Mouse (Mus musculus): ENCODE results near the gene Smtnl2. TPM values are rescaled to one million over a fixed set of nuclear protein-coding genes. Genes with fewer than 3 reads are reported as not detected.
"Not testable (repeated sequence)": the region's sequence is repeated elsewhere in the genome, so short reads cannot be mapped to it uniquely, and the experiment has no call there.

Smtnl2 gene
- polyA plus RNA-seq, 1 experiment = 2.7 TPM

GRCm38 (mm10) chr11:72436271-72436670 lies 24.8 kb upstream of the Smtnl2 start:
- Histone ChIP-seq H3K4me1 (replicated peaks; ENCODE audit: control insufficient read depth, insufficient read depth, low read length) (no peaks in the 10 kb centered on the region), H3K27me3 (ENCODE audit: control insufficient read depth, insufficient read depth, low read length) (no peaks in the 10 kb centered on the region), H3K27ac (ENCODE audit: control insufficient read depth, insufficient read depth, low read length) (no peak overlapping the region), H3K4me3 (ENCODE audit: control insufficient read depth, insufficient read depth, low read length) (no peak overlapping the region), H3K36me3 (ENCODE audit: control insufficient read depth, insufficient read depth, low read length) (no peaks in the 10 kb centered on the region)
- WGBS = 88% methylated on average over 5 of the region's 5 CpGs
- DNase-seq = no peak
- TF ChIP-seq CTCF (IDR thresholded peaks at IDR 0.05; ENCODE audit: borderline replicate concordance, control insufficient read depth, extremely low read depth, insufficient read depth, low read length, poor library complexity) (no peak), POLR2A (IDR thresholded peaks at IDR 0.05; ENCODE audit: control insufficient read depth, extremely low read depth, insufficient read depth, low read length, poor library complexity) (no peak)

GRCm38 (mm10) chr11:72435694-72436045 lies 24.2 kb upstream of the Smtnl2 start:
- no peaks in the 10 kb centered on the region for H3K27me3 ChIP-seq (ENCODE audit: control insufficient read depth, insufficient read depth, low read length)
- no peak overlapping the region for H3K4me3 ChIP-seq (ENCODE audit: control insufficient read depth, insufficient read depth, low read length)
- no peak for DNase-seq
- no peak for TF ChIP-seq CTCF (IDR thresholded peaks at IDR 0.05; ENCODE audit: borderline replicate concordance, control insufficient read depth, extremely low read depth, insufficient read depth, low read length, poor library complexity)
- no peak for TF ChIP-seq POLR2A (IDR thresholded peaks at IDR 0.05; ENCODE audit: control insufficient read depth, extremely low read depth, insufficient read depth, low read length, poor library complexity)
- WGBS = 88% methylated on average over 2 of the region's 2 CpGs
- no peaks in the 10 kb centered on the region for H3K4me1 ChIP-seq (replicated peaks; ENCODE audit: control insufficient read depth, insufficient read depth, low read length)
- H3K36me3 ChIP-seq (ENCODE audit: control insufficient read depth, insufficient read depth, low read length) = no peaks in the 10 kb centered on the region
- H3K27ac ChIP-seq (ENCODE audit: control insufficient read depth, insufficient read depth, low read length) = no peak overlapping the region

GRCm38 (mm10) chr11:72434963-72435693 lies 23.6 kb upstream of the Smtnl2 start, which contains the start of gene Ggt6:
Ggt6 (plus strand) TSS chr11:72435526.
- no peak within 1 kb of the TSS for H3K4me3 ChIP-seq (ENCODE audit: control insufficient read depth, insufficient read depth, low read length)
- no peak for DNase-seq
- H3K27me3 ChIP-seq (ENCODE audit: control insufficient read depth, insufficient read depth, low read length) = no peaks in the 10 kb centered on the region
- H3K27ac ChIP-seq (ENCODE audit: control insufficient read depth, insufficient read depth, low read length) = no peak within 1 kb of the TSS
- TF ChIP-seq POLR2A (IDR thresholded peaks at IDR 0.05; ENCODE audit: control insufficient read depth, extremely low read depth, insufficient read depth, low read length, poor library complexity) = no peak
- no peak for TF ChIP-seq CTCF (IDR thresholded peaks at IDR 0.05; ENCODE audit: borderline replicate concordance, control insufficient read depth, extremely low read depth, insufficient read depth, low read length, poor library complexity)
- no peaks in the 10 kb centered on the region for H3K36me3 ChIP-seq (ENCODE audit: control insufficient read depth, insufficient read depth, low read length)
- WGBS = 86% methylated on average over 11 of the region's 11 CpGs
- no peaks in the 10 kb centered on the region for H3K4me1 ChIP-seq (replicated peaks; ENCODE audit: control insufficient read depth, insufficient read depth, low read length)

GRCm38 (mm10) chr11:72430311-72431068 lies 19.0 kb upstream of the Smtnl2 start:
- not testable (repeated sequence) for H3K27me3 ChIP-seq (ENCODE audit: control insufficient read depth, insufficient read depth, low read length); H3K4me1 ChIP-seq (replicated peaks; ENCODE audit: control insufficient read depth, insufficient read depth, low read length); DNase-seq; H3K27ac ChIP-seq (ENCODE audit: control insufficient read depth, insufficient read depth, low read length); H3K36me3 ChIP-seq (ENCODE audit: control insufficient read depth, insufficient read depth, low read length); H3K4me3 ChIP-seq (ENCODE audit: control insufficient read depth, insufficient read depth, low read length)
- 89% methylated on average over 9 of the region's 9 CpGs for WGBS

- H3K4me3 ChIP-seq (ENCODE audit: control insufficient read depth, insufficient read depth, low read length) = peak overlapping the region; percentile 21; the same call in 1 of the 2 replicates
- H3K27ac ChIP-seq (ENCODE audit: control insufficient read depth, insufficient read depth, low read length) = peak overlapping the region; percentile 36; the same call in 1 of the 2 replicates
- no peak for TF ChIP-seq POLR2A (IDR thresholded peaks at IDR 0.05; ENCODE audit: control insufficient read depth, extremely low read depth, insufficient read depth, low read length, poor library complexity)
- TF ChIP-seq CTCF (IDR thresholded peaks at IDR 0.05; ENCODE audit: borderline replicate concordance, control insufficient read depth, extremely low read depth, insufficient read depth, low read length, poor library complexity) = no peak
- 30% methylated on average over 7 of the region's 7 CpGs for WGBS
- DNase-seq = peak; percentile 78
- H3K36me3 ChIP-seq (ENCODE audit: control insufficient read depth, insufficient read depth, low read length) = no peaks in the 10 kb centered on the region
- H3K4me1 ChIP-seq (replicated peaks; ENCODE audit: control insufficient read depth, insufficient read depth, low read length) = no peaks in the 10 kb centered on the region; the same call in 1 of the 2 replicates
- H3K27me3 ChIP-seq (ENCODE audit: control insufficient read depth, insufficient read depth, low read length) = no peaks in the 10 kb centered on the region
Measured at GRCm38 (mm10) chr11:72429288-72429690, 17.8 kb upstream of the Smtnl2 start.

- no peak overlapping the region for H3K27ac ChIP-seq (ENCODE audit: control insufficient read depth, insufficient read depth, low read length)
- H3K4me1 ChIP-seq (replicated peaks; ENCODE audit: control insufficient read depth, insufficient read depth, low read length) = no peaks in the 10 kb centered on the region; the same call in 1 of the 2 replicates
- TF ChIP-seq CTCF (IDR thresholded peaks at IDR 0.05; ENCODE audit: borderline replicate concordance, control insufficient read depth, extremely low read depth, insufficient read depth, low read length, poor library complexity) = no peak
- TF ChIP-seq POLR2A (IDR thresholded peaks at IDR 0.05; ENCODE audit: control insufficient read depth, extremely low read depth, insufficient read depth, low read length, poor library complexity) = no peak
- no peak overlapping the region for H3K4me3 ChIP-seq (ENCODE audit: control insufficient read depth, insufficient read depth, low read length)
- no peaks in the 10 kb centered on the region for H3K36me3 ChIP-seq (ENCODE audit: control insufficient read depth, insufficient read depth, low read length)
- no peaks in the 10 kb centered on the region for H3K27me3 ChIP-seq (ENCODE audit: control insufficient read depth, insufficient read depth, low read length)
- 0% methylated on average over 5 of the region's 5 CpGs for WGBS
- peak; percentile 78 for DNase-seq
Measured at GRCm38 (mm10) chr11:72428694-72429093, 17.2 kb upstream of the Smtnl2 start.

Data from thymus, adult 2 months (tissue).